Mouse (Mus musculus) bone marrow, adult 2 months (tissue): ENCODE measurements around the gene Stk11.

Experiments
- CTCF ChIP-seq: fragments of 200-500 bp; IDR thresholded peaks from 2 replicates; pipeline ENCODE4 v1.5.1; 2011; ENCODE audit warnings: low read length, control low read depth; ENCODE audit not compliant: control insufficient read depth, insufficient read depth
- POLR2A ChIP-seq: fragments of 200-500 bp; IDR thresholded peaks from 2 replicates; pipeline ENCODE4 v1.6.1; 2011; ENCODE audit warnings: low read depth, mild to moderate bottlenecking, control low read depth, low read length, borderline replicate concordance; ENCODE audit not compliant: control insufficient read depth

GRCm38 (mm10) chr10:80094085-80094484 is 21.5 kb upstream of the Stk11 start:
- TF ChIP-seq CTCF (no peak), POLR2A (no peak)
